Mouse (Mus musculus) thymus, postnatal 4 days (tissue): ENCODE measurements around the gene Trip10.

ENCODE experiments used
- DNase-seq: peaks from one replicate; pipeline ENCODE4 v3.0.0; 2021

Trip10 gene

DNA sequence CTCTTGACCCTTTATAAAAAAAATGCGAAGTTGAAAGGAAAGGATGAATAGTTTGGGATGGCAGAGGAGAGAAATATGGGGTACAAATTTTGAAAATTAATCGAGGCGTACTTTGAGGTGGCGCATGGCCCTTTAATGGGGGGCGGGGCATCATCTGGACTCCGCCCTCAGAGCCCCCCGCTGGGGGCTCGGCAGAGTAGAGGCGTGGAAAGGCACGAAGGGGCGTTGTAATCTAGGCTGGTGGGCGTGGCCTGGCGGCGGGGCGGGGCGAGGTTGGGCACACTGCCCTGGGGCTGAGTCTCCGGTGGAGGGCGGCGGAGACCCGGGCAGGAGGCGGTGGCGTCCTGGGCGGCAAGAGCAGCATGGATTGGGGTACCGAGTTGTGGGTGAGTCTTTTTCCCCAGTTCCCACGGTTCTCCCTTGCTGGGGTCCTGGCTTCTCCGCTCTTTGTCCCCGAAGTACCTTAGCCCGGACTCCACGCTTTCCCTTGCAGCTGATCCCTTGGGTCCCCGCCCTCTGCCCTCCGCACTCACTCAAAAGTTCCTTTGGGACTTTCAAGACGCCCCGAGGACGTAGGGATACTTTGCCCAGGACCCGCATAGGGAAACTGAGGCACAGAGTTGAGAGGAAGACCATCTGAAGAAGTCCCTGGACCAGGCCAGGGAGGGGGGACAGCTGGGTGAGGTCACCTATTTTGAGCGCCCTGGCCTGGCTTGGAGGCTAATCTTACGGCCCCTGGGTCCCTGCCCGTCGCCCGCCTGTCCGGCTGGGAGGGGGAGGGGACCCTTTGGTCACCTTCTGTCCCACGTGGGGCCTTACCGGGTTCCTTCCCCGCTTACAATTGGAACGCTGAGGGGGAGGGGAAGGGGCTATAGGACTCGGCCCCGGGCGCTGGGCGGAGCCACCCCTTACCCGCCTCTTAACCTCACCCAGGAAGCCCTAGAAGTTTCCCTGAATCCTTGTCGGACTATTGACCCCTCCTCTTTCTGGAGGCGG lies at the start of gene Trip10:
Trip10 (plus strand) TSS at position 270 of the 996 bp plus-strand sequence.
- DNase-seq: peak; percentile 100

- DNase-seq: no peak
Measured at GRCm38 (mm10) chr17:57201841-57202724, 47.2 kb upstream of the Trip10 start.

GRCm38 (mm10) chr17:57207938-57208337 lies 41.3 kb upstream of the Trip10 start:
- no peak for DNase-seq

- DNase-seq: peak; percentile 59
Measured at GRCm38 (mm10) chr17:57209330-57209729, 39.9 kb upstream of the Trip10 start.

GRCm38 (mm10) chr17:57211501-57211900 lies 37.8 kb upstream of the Trip10 start:
- no peak for DNase-seq

- no peak for DNase-seq
Measured at GRCm38 (mm10) chr17:57214676-57215387, 34.4 kb upstream of the Trip10 start.

- DNase-seq: peak; percentile 6
Measured at GRCm38 (mm10) chr17:57218335-57218900, 30.8 kb upstream of the Trip10 start.

DNA sequence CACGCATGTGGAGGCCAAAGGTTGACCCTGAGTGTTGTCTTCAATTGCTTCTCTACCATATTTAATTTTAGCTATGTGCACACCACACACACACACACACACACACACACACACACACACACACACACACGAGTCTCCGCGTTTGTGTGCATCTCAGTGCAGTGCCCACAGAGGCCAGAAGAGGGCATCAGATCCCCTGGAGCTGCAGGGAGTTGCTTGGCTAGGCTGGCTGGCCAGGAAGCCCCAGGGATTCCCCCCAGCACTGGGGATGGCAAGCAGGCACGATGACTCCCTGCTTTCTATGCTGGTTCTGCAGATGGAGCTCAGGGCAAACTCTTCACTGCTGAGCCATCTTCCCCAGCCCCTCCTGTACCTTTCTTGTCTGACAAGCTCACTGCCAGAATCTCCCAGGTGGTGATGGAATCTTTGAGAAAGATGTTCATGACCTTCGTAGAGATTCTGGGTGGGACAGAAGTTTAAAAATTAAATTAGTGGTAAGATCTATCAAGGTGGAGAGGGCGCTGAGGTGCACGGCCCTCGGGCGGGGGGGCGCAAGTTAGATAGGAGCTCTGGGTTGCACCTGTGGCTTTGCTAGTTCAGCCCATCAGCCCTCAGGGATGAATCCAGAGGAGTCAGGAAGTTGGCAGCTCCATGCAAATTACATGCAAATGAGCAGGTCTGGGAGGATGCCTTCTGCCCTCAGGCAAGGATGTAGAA lies 29.9 kb upstream of the Trip10 start:
- peak; percentile 90 for DNase-seq

DNA sequence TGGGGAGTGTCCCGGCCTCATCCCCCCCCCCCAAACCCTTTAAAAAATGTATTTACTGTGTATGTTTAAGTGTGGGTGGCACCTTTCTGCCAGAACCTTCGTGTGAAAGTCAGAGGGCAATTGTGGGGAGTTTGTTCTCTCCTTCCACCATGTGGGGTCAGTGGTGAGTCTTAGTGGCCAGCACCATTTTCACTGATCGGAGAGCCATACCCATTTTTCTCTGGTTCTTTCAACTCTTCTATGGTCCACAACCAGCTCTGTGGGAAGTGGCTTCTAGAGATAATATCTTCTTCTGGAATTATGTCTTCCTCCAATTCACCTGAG lies 29.4 kb upstream of the Trip10 start:
- DNase-seq: peak; percentile 58

DNA sequence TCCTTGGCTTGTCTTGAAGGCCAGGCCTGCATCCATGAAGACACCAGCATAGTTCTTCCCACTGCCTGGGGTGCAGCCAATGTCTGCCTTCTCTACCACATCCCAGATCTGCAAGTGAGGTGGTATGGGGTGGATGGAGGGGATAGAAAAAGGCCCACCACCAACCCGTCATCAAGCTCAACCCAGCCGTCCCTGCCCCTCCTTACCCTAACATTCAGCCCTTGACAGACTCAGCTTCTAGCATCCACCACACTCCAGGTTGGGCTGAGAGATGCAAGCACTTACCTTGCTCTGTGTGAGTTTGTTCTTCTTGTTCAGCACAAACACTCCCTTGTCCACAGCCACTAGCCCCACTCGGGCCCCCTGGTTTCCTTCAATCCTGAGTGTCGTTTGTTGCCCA lies 27.3 kb upstream of the Trip10 start:
- DNase-seq: peak; percentile 5

GRCm38 (mm10) chr17:57223313-57223712 lies 25.9 kb upstream of the Trip10 start:
- DNase-seq: no peak

DNA sequence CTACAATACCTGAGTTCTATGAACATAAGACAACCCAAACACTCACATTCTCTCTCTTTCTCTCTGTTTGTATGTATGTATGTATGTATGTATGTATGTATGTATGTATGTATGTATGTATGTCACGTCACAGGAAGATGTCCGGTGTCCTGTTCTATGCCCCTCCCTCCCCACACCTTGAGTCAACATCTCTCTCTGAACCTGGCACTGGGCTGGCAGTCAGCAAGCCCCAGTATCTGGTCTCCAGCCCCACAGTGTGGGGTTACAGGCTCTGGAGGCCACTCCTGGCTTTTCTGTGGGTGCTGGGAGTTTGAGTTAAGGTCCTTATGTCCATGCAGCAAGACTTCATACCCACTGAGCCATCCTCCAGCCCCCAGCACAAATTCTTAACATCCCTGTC lies 21.8 kb upstream of the Trip10 start:
- DNase-seq: no peak

- no peak for DNase-seq
Measured at GRCm38 (mm10) chr17:57228014-57228413, 21.2 kb upstream of the Trip10 start, which contains the start of gene C3. TSS of gene C3 (minus strand) at chr17:57228136.

GRCm38 (mm10) chr17:57228873-57229272 lies 20.4 kb upstream of the Trip10 start:
- no peak for DNase-seq

DNA sequence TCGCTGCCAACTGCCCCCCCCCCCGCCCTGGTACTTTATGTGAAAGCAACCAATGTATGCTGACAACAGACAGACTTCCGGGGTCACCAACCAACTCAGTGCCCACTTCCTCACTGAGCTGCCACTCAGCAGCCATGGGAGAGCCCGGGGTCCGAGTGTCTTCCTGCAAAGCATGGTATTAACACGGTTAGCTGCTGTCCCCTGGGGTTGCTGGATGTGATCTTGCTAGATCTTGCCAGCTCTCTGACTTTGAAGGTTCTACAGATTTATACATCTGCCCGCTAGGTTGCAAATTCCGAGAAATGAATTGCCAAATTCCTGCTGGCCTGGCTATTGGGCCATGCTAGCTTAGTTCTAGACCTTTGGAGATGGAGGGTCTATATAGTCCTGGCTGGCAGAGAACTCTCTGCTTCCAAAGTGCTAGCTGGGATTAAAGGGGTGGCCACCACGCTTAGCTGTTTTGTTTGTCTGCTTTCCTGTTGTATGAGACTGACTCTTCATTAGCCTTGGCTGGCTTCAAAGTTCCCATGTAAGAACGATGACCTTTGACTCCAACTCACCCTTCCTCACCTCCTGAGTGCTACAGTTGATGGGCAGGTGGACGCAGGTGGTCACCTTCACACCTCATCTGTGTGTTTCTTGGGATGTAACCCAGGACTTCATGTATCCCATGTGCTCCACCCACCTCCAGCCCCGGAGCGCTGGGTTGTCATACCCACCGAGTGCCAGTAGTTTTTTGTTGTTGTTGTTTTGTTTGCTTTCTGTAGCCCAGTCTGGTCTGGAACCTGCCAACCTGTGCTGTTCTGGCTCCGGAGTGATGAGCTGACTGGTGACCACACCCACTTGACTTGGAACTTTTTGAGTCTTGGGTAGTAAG lies 19.2 kb upstream of the Trip10 start:
- no peak for DNase-seq

- DNase-seq: no peak
Measured at GRCm38 (mm10) chr17:57230728-57231125, 18.5 kb upstream of the Trip10 start.

- no peak for DNase-seq
Measured at GRCm38 (mm10) chr17:57231321-57231771, 17.9 kb upstream of the Trip10 start.

DNA sequence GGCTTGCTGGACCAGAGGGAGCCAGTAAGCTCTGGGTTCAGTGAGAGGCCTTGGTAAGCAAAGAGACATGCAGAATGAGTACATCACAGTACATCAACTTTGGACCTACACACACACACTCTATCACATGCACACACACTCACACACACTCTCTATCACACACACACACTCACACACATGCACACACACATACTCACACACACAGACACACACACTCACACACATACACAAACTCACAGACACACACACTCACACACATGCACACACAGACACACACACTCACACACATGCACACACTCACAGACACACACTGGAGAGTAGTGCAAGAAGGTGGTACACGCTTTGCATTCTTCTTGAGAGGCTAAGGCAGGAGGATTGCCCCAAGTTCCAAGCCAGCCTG lies 17.1 kb upstream of the Trip10 start:
- DNase-seq: no peak

DNA sequence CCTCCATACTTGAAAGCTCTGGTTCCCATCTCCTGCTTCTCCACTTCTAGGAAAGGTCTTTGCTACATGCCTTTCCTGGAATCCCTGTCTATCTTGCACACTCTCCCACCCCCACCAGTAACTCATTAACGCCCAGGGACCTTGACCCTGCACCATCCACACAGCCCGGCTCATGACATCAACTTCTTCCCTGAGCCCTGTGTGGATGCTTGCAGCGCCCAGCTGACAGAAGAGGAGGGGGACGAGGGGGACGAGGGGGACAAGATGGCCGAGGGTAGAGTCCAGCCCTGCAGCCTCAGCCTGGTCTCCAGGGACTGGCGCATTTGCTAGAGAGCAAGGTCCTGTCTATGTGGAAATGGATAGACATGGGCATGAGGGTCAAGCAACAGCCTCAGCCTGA lies 16.2 kb upstream of the Trip10 start:
- DNase-seq: no peak

DNA sequence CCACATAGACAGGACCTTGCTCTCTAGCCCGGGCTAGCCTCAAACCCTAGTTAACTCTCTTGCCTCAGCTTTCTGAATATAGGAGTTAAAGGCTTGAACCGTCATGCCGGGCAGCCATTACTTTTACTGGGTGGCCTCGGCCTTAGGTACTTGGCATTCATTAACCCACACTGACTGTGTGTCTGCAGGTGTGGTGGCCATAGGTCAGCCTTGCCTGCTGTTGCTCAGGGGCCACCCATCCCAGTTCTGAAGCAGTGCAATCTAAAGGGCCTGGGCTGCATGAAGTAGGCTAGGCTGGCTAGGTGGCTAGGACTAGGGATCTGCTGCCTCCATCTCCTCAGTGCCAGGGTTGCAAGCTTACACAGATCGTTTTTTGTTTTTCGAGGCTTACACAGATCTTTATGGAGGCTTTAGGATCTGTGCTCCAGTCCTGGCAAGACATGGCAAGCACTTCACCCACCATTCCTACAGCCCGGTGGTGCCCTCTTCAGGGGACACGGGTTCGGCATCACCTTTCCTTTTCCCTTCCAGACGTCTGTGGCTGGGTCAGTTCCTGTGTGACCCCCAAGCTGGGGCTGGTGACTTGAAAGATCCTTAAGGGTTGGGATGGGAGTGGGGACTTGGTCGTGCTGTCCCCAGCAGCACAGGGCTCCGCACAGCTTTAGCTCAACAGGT lies 14.9 kb upstream of the Trip10 start:
- no peak for DNase-seq
